Mouse (Mus musculus): ENCODE measurements around the gene Dcaf8. TPM values are rescaled to one million over a fixed set of nuclear protein-coding genes. Genes with fewer than 3 reads are reported as not detected.
"Not testable (repeated sequence)": the region's sequence is repeated elsewhere in the genome, so short reads cannot be mapped to it uniquely, and the experiment has no call there.

Dcaf8 gene
- polyA plus RNA-seq, 1 experiment from 2014 or later, result 110 TPM

GRCm38 (mm10) chr1:172228209-172228608, 80.3 kb downstream of the Dcaf8 start:
- no peak overlapping the region for H3K4me2 ChIP-seq (ENCODE audit: low read length)
- H3K4me1 ChIP-seq (replicated peaks; ENCODE audit: insufficient read depth, low read length), result no peaks in the 10 kb centered on the region
- no peak overlapping the region for H3K4me3 ChIP-seq (replicated peaks; ENCODE audit: low read depth, low read length)
- H3K9ac ChIP-seq (ENCODE audit: low read depth, low read length), result no peak overlapping the region
- WGBS, result 93% methylated on average over 2 of the region's 2 CpGs
- no peaks in the 10 kb centered on the region for H3K27me3 ChIP-seq (ENCODE audit: insufficient read depth, low read length)
- no peaks in the 10 kb centered on the region for H3K36me3 ChIP-seq (ENCODE audit: insufficient read depth, low read length)
- H3K27ac ChIP-seq, result no peak overlapping the region
- no peak for TF ChIP-seq CTCF (IDR thresholded peaks at IDR 0.05; ENCODE audit: low read depth)
- ATAC-seq (replicated peaks; ENCODE audit: low FRiP score, low read depth), result no peak
- no peaks in the 10 kb centered on the region for H3K9me3 ChIP-seq (replicated peaks; ENCODE audit: low read length)
- no peak for DNase-seq (ENCODE audit: low spot score)

GRCm38 (mm10) chr1:172229215-172229614, 81.3 kb downstream of the Dcaf8 start:
- no peak overlapping the region for H3K27ac ChIP-seq
- H3K9ac ChIP-seq (ENCODE audit: low read depth, low read length), result no peak overlapping the region
- H3K4me3 ChIP-seq (replicated peaks; ENCODE audit: low read depth, low read length), result no peak overlapping the region
- DNase-seq (ENCODE audit: low spot score), result no peak
- no peaks in the 10 kb centered on the region for H3K27me3 ChIP-seq (ENCODE audit: insufficient read depth, low read length)
- no peak overlapping the region for H3K4me2 ChIP-seq (ENCODE audit: low read length)
- no peaks in the 10 kb centered on the region for H3K4me1 ChIP-seq (replicated peaks; ENCODE audit: insufficient read depth, low read length)
- no peak for TF ChIP-seq CTCF (IDR thresholded peaks at IDR 0.05; ENCODE audit: low read depth)
- no peaks in the 10 kb centered on the region for H3K36me3 ChIP-seq (ENCODE audit: insufficient read depth, low read length)
- ATAC-seq (replicated peaks; ENCODE audit: low FRiP score, low read depth), result no peak
- H3K9me3 ChIP-seq (replicated peaks; ENCODE audit: low read length), result no peaks in the 10 kb centered on the region
- WGBS, result 78% methylated on average over 1 of the region's 1 CpGs

- no peak; the same call in 1 of the 2 replicates for ATAC-seq (replicated peaks; ENCODE audit: low FRiP score, low read depth)
- Histone ChIP-seq H3K4me1 (replicated peaks; ENCODE audit: insufficient read depth, low read length) (peaks cover 8% of the 10 kb centered on the region; the same call in 1 of the 2 replicates), H3K27me3 (ENCODE audit: insufficient read depth, low read length) (no peaks in the 10 kb centered on the region), H3K27ac (peak overlapping the region; percentile 71), H3K4me3 (replicated peaks; ENCODE audit: low read depth, low read length) (no peak overlapping the region), H3K9ac (ENCODE audit: low read depth, low read length) (no peak overlapping the region), H3K36me3 (ENCODE audit: insufficient read depth, low read length) (no peaks in the 10 kb centered on the region), H3K9me3 (replicated peaks; ENCODE audit: low read length) (no peaks in the 10 kb centered on the region), H3K4me2 (ENCODE audit: low read length) (no peak overlapping the region)
- peak; percentile 52 for DNase-seq (ENCODE audit: low spot score)
- WGBS, result 37% methylated on average over 6 of the region's 6 CpGs
- peak; percentile 22; the same call in 1 of the 2 replicates for TF ChIP-seq CTCF (IDR thresholded peaks at IDR 0.05; ENCODE audit: low read depth)
These were observed 93.2 kb downstream of the Dcaf8 start for GRCm38 (mm10) chr1:172240945-172241708.

- WGBS, result 48% methylated on average over 2 of the region's 2 CpGs
- Histone ChIP-seq H3K9ac (ENCODE audit: low read depth, low read length) (no peak overlapping the region), H3K27ac (peak overlapping the region; percentile 71), H3K4me3 (replicated peaks; ENCODE audit: low read depth, low read length) (no peak overlapping the region), H3K27me3 (ENCODE audit: insufficient read depth, low read length) (no peaks in the 10 kb centered on the region), H3K36me3 (ENCODE audit: insufficient read depth, low read length) (no peaks in the 10 kb centered on the region), H3K4me1 (replicated peaks; ENCODE audit: insufficient read depth, low read length) (peaks cover 8% of the 10 kb centered on the region; the same call in 1 of the 2 replicates), H3K9me3 (replicated peaks; ENCODE audit: low read length) (no peaks in the 10 kb centered on the region), H3K4me2 (ENCODE audit: low read length) (no peak overlapping the region)
- no peak for TF ChIP-seq CTCF (IDR thresholded peaks at IDR 0.05; ENCODE audit: low read depth)
- peak; percentile 53 for DNase-seq (ENCODE audit: low spot score)
- peak; percentile 91 for ATAC-seq (replicated peaks; ENCODE audit: low FRiP score, low read depth)
These were observed 94.5 kb downstream of the Dcaf8 start for GRCm38 (mm10) chr1:172242401-172242800.

- Histone ChIP-seq H3K27ac (no peak overlapping the region), H3K4me1 (replicated peaks; ENCODE audit: insufficient read depth, low read length) (peaks cover 8% of the 10 kb centered on the region; the same call in 1 of the 2 replicates), H3K4me2 (ENCODE audit: low read length) (no peak overlapping the region), H3K9ac (ENCODE audit: low read depth, low read length) (no peak overlapping the region), H3K4me3 (replicated peaks; ENCODE audit: low read depth, low read length) (no peak overlapping the region), H3K27me3 (ENCODE audit: insufficient read depth, low read length) (no peaks in the 10 kb centered on the region), H3K9me3 (replicated peaks; ENCODE audit: low read length) (no peaks in the 10 kb centered on the region), H3K36me3 (ENCODE audit: insufficient read depth, low read length) (no peaks in the 10 kb centered on the region)
- no peak for DNase-seq (ENCODE audit: low spot score)
- WGBS, result 35% methylated on average over 16 of the region's 16 CpGs
- TF ChIP-seq CTCF (IDR thresholded peaks at IDR 0.05; ENCODE audit: low read depth), result peak; percentile 53
- ATAC-seq (replicated peaks; ENCODE audit: low FRiP score, low read depth), result no peak
These were observed 95.8 kb downstream of the Dcaf8 start for GRCm38 (mm10) chr1:172243547-172244205.

GRCm38 (mm10) chr1:172244645-172245044, 96.8 kb downstream of the Dcaf8 start:
- H3K4me3 ChIP-seq (replicated peaks; ENCODE audit: low read depth, low read length); H3K4me1 ChIP-seq (replicated peaks; ENCODE audit: insufficient read depth, low read length); H3K27me3 ChIP-seq (ENCODE audit: insufficient read depth, low read length); H3K9me3 ChIP-seq (replicated peaks; ENCODE audit: low read length); DNase-seq (ENCODE audit: low spot score); H3K4me2 ChIP-seq (ENCODE audit: low read length); ATAC-seq (replicated peaks; ENCODE audit: low FRiP score, low read depth); H3K9ac ChIP-seq (ENCODE audit: low read depth, low read length); H3K36me3 ChIP-seq (ENCODE audit: insufficient read depth, low read length); H3K27ac ChIP-seq: not testable (repeated sequence)
- 50% methylated on average over 23 of the region's 23 CpGs for WGBS

Other genes starting within 250 kb of the Dcaf8 start
- gene Slamf6, start 230.6 kb upstream of the Dcaf8 start, polyA plus RNA-seq (2015; fragmentation: Nextera tagmentation; extraction: Ambion mirVana), result 0.27 and 0.36 TPM in 2 replicates
- 13.6 and 13.8 TPM in 2 replicates for gene Vangl2, start 119.6 kb upstream of the Dcaf8 start, polyA plus RNA-seq (2015; fragmentation: Nextera tagmentation; extraction: Ambion mirVana)
- gene Nhlh1, start 90.5 kb upstream of the Dcaf8 start, polyA plus RNA-seq (2015; fragmentation: Nextera tagmentation; extraction: Ambion mirVana), result not detected in 2 replicates
- gene Copa, start 65.6 kb upstream of the Dcaf8 start, polyA plus RNA-seq (2015; fragmentation: Nextera tagmentation; extraction: Ambion mirVana), result 143 and 163 TPM in 2 replicates
- gene Ncstn, start 65.3 kb upstream of the Dcaf8 start, polyA plus RNA-seq (2015; fragmentation: Nextera tagmentation; extraction: Ambion mirVana), result 129 and 135 TPM in 2 replicates
- gene Pex19, start 21.3 kb upstream of the Dcaf8 start, polyA plus RNA-seq (2015; fragmentation: Nextera tagmentation; extraction: Ambion mirVana), result 133 and 136 TPM in 2 replicates
- 91.8 and 103 TPM in 2 replicates for gene Pea15a, start 58.7 kb downstream of the Dcaf8 start, polyA plus RNA-seq (2015; fragmentation: Nextera tagmentation; extraction: Ambion mirVana)
- gene Casq1, start 71.8 kb downstream of the Dcaf8 start, polyA plus RNA-seq (2015; fragmentation: Nextera tagmentation; extraction: Ambion mirVana), result 2.4 and 3.1 TPM in 2 replicates
- gene Atp1a4, start 110.3 kb downstream of the Dcaf8 start, polyA plus RNA-seq (2015; fragmentation: Nextera tagmentation; extraction: Ambion mirVana), result not detected in 2 replicates
- gene Igsf8, start 113.6 kb downstream of the Dcaf8 start, polyA plus RNA-seq (2015; fragmentation: Nextera tagmentation; extraction: Ambion mirVana), result 39.0 and 43.0 TPM in 2 replicates
- gene Atp1a2, start 150.0 kb downstream of the Dcaf8 start, polyA plus RNA-seq (2015; fragmentation: Nextera tagmentation; extraction: Ambion mirVana), result 1.6 and 2.0 TPM in 2 replicates
- gene Kcnj9, start 181.2 kb downstream of the Dcaf8 start, polyA plus RNA-seq (2015; fragmentation: Nextera tagmentation; extraction: Ambion mirVana), result 0.03 and 0.06 TPM in 2 replicates
- gene Kcnj10, start 193.1 kb downstream of the Dcaf8 start, polyA plus RNA-seq (2015; fragmentation: Nextera tagmentation; extraction: Ambion mirVana), result 3.3 and 4.2 TPM in 2 replicates
- gene Pigm, start 228.5 kb downstream of the Dcaf8 start, polyA plus RNA-seq (2015; fragmentation: Nextera tagmentation; extraction: Ambion mirVana), result 5.8 and 6.1 TPM in 2 replicates

Data from kidney, postnatal 0 days (tissue).